Mouse (Mus musculus) embryonic facial prominence, embryonic 13.5 days (tissue): Measurements from ENCODE around the gene Bbs9. TPM values are rescaled to one million over a fixed set of nuclear protein-coding genes. Genes with fewer than 3 reads are reported as not detected.

Source experiments
- ATAC-seq: fragments of 200-750 bp; cut with Nextera tagmentation; 2 replicates; pipeline ENCODE4 v1.8.0; 2017; ENCODE audit warnings: low read depth; ENCODE audit not compliant: insufficient number of reproducible peaks, insufficient read depth, low FRiP score, low TSS enrichment
- H3K27ac ChIP-seq: fragments of 300-500 bp; sonication (generic); 2 replicates; pipeline ENCODE4 v1.5.1; 2015; ENCODE audit warnings: moderate library complexity, mild to moderate bottlenecking, inconsistent platforms
- H3K27me3 ChIP-seq: fragments of 300-500 bp; sonication (generic); 2 replicates; pipeline ENCODE4 v1.6.1; 2015; ENCODE audit warnings: mild to moderate bottlenecking, inconsistent platforms
- H3K36me3 ChIP-seq: fragments of 300-500 bp; sonication (generic); 2 replicates; pipeline ENCODE4 v1.6.1; 2015; ENCODE audit warnings: mild to moderate bottlenecking, inconsistent platforms
- H3K4me1 ChIP-seq: fragments of 300-500 bp; sonication (generic); 2 replicates; pipeline ENCODE4 v1.6.1; 2015; ENCODE audit warnings: inconsistent platforms
- H3K4me2 ChIP-seq: fragments of 300-500 bp; sonication (generic); 2 replicates; pipeline ENCODE4 v1.6.1; 2015; ENCODE audit warnings: moderate library complexity, mild to moderate bottlenecking, inconsistent platforms
- H3K4me3 ChIP-seq: fragments of 300-500 bp; sonication (generic); 2 replicates; pipeline ENCODE4 v1.5.1; 2015; ENCODE audit warnings: mild to moderate bottlenecking, inconsistent platforms
- H3K9ac ChIP-seq: fragments of 300-500 bp; sonication (generic); 2 replicates; pipeline ENCODE4 v1.6.1; 2015; ENCODE audit warnings: mild to moderate bottlenecking, inconsistent platforms
- H3K9me3 ChIP-seq: fragments of 300-500 bp; sonication (generic); 2 replicates; pipeline ENCODE4 v1.6.1; 2016; ENCODE audit warnings: inconsistent platforms
- WGBS: fragments of 180-500 bp; shearing (Covaris S2); methylation state at CpG from one replicate; pipeline ENCODE4 v1.1.7; 2015; ENCODE audit warnings: mixed read lengths; 5-methylcytosine and 5-hydroxymethylcytosine counted together
- polyA plus RNA-seq: library from polyadenylated mRNA; unstranded; fragments of >200 nt; fragmentation: Nextera tagmentation; extraction: Ambion mirVana; gene quantifications from 2 replicates; pipeline ENCODE4 v1.2.1, GENCODE M21; 2015

Gene Bbs9
- polyA plus RNA-seq, 1 experiment from 2014 or later = 13.8 TPM

DNA sequence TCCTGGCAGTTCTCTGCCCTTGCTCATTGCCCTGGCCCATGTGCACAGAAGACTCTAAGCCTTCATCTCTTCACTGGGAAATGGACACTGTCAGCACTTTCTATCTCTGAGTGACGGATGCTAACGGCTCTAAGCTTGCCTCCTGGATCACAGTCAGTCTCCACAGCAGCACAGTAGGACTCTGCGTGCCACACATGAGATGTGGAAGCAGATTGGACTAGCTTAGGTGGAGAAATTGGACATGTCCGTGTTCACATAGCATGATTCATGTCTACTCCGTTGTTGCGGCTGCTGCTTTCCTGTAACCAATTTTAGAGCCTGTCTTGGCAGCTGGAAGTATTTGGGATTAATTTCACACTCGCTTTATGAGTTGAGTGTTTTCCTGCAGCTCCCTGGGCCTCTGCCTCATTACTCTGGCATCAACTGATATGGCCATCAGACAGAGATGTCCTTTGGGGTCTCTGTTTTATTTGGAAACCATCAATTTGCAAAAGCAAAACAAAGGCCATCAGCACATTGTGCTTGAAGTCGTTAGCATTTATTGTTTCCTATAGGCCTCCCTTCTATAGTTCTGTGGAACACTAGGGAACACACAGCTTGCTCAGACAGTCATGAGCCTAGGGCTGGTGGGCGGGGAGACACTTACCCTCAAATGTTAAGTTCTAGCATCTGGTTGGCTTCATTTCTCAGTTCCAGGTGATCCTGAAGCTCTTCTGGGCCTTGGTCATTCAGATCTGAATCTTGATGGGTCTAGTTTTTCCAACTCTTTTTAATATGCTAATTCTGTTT lies 314.1 kb downstream of the Bbs9 start:
- 55% methylated on average over 9 of the region's 9 CpGs for WGBS
- H3K27ac ChIP-seq = no peak overlapping the region

DNA sequence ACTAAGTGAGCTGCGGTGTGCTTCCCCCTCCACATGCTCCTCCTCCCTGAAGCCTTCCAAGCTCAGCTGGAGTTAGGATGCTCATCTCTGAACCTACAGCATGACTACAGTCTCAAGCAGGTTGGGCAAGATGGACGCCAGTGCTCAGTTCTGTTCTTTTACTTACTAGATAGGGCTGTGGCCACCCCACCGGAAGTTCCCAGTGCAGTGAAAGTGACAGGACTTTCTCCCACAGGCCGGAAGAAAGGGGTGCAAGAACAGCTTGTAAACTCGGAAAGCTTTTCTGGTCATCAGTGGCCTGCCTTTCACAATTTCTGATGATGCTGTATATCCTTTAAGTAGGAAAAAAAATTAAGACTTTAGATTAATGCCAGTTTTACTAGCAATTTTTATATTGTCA lies 315.7 kb downstream of the Bbs9 start:
- ATAC-seq = no peak
- H3K9me3 ChIP-seq = no peaks in the 10 kb centered on the region
- H3K9ac ChIP-seq = no peak overlapping the region
- peaks cover 8% of the 10 kb centered on the region for H3K27me3 ChIP-seq
- H3K4me2 ChIP-seq = no peak overlapping the region
- peaks cover 33% of the 10 kb centered on the region for H3K4me1 ChIP-seq
- 89% methylated on average over 5 of the region's 5 CpGs for WGBS
- no peaks in the 10 kb centered on the region for H3K36me3 ChIP-seq
- H3K4me3 ChIP-seq = no peak overlapping the region
- no peak overlapping the region for H3K27ac ChIP-seq

More for the DNA sequence above, 314.1 kb downstream of the Bbs9 start:
- ATAC-seq = no peak
- Histone ChIP-seq H3K9ac (no peak overlapping the region), H3K4me2 (no peak overlapping the region), H3K9me3 (no peaks in the 10 kb centered on the region), H3K4me1 (peaks cover 33% of the 10 kb centered on the region), H3K27me3 (peaks cover 10% of the 10 kb centered on the region), H3K36me3 (no peaks in the 10 kb centered on the region), H3K4me3 (no peak overlapping the region)

DNA sequence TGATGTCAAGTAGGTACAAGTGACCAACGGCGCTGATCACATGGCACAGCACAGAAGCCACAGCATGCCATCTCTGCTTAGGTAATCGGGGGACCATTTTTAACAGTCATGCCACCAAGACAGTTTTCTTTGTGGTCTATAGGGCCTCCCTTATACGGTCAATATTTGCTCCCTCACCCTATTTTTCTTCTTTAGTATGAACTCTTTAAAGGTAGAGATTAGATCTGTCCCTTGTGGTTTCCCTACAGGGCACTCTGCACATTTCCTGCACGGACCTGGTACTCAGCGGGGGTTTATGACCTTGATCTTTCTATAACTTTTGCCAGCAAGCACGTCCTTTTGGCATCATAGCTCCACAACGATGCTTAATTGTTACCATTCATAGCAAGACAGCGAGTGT lies 316.2 kb downstream of the Bbs9 start:
- no peak overlapping the region for H3K9ac ChIP-seq
- H3K4me2 ChIP-seq = no peak overlapping the region
- H3K9me3 ChIP-seq = no peaks in the 10 kb centered on the region
- H3K4me3 ChIP-seq = no peak overlapping the region
- peaks cover 33% of the 10 kb centered on the region for H3K4me1 ChIP-seq
- 53% methylated on average over 9 of the region's 9 CpGs for WGBS
- H3K27ac ChIP-seq = no peak overlapping the region
- ATAC-seq = no peak
- peaks cover 8% of the 10 kb centered on the region for H3K27me3 ChIP-seq
- no peaks in the 10 kb centered on the region for H3K36me3 ChIP-seq

DNA sequence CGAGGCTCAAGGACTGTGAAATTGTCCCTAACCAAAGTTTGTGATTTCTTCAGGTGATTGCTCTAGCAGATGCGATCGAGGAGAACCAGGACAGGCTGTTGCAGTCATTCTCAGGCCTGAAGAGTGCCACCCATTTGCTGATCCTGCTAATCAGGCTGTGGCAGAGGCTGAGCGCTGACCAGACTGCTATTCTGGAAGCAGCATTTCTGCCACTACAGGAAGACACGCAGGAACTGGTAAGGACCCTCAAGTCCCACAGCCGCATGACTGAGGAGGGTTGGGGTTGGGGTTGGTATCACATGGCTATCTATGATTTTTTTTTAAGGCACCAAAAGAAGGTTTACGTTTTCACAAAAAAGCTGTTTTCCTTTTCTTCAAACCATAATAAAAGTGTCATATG lies 318.2 kb downstream of the Bbs9 start:
- ATAC-seq = no peak
- H3K36me3 ChIP-seq = no peaks in the 10 kb centered on the region
- no peak overlapping the region for H3K27ac ChIP-seq
- H3K9ac ChIP-seq = no peak overlapping the region
- H3K4me2 ChIP-seq = no peak overlapping the region
- no peak overlapping the region for H3K4me3 ChIP-seq
- no peaks in the 10 kb centered on the region for H3K9me3 ChIP-seq
- H3K27me3 ChIP-seq = peaks cover 8% of the 10 kb centered on the region
- WGBS = 72% methylated on average over 7 of the region's 7 CpGs
- peaks cover 37% of the 10 kb centered on the region for H3K4me1 ChIP-seq

DNA sequence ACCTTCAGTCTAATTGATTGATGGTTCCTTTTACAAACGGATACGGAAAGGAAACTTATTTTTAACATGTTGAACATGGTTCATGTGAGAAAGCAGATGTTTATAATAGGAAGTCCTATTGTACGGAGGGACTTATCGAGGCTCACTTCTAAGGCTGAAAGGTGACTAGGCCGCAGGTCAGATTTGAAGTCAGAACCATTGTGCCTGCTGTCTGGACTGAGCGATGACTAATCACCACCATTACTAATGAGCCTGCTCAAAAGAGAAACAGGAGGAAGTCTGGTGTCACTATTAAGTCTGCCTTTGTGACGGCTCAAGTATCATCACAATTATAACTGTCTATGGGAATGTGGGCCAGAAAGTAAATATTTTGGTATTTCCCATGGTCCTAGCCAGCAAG lies 325.2 kb downstream of the Bbs9 start:
- no peak overlapping the region for H3K4me2 ChIP-seq
- no peak overlapping the region for H3K27ac ChIP-seq
- H3K9ac ChIP-seq = no peak overlapping the region
- WGBS = 54% methylated on average over 7 of the region's 7 CpGs
- ATAC-seq = no peak
- no peaks in the 10 kb centered on the region for H3K9me3 ChIP-seq
- no peaks in the 10 kb centered on the region for H3K27me3 ChIP-seq
- no peaks in the 10 kb centered on the region for H3K36me3 ChIP-seq
- H3K4me1 ChIP-seq = 0 out of 2 replicates have a peak, but pooled peaks cover 4% of the 10 kb centered on the region
- H3K4me3 ChIP-seq = no peak overlapping the region

DNA sequence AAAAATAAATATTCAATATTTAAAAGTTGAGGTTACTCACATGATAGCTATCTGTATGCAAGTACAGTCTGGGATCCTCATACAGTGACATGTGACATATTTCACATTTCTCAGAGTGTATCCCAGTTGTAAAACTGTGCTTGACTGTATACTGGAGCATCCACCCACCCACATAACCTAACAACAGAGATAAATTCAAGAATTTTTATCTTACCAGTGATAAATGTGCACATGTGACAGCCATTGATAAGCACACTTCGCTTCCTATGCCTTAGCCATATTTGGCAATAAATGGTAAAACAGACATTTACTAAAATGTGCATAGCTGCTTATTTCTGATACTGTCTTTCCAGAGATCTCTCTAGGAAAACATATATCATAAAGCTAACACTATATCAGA lies 330.5 kb downstream of the Bbs9 start:
- Histone ChIP-seq H3K4me2 (no peak overlapping the region), H3K9ac (no peak overlapping the region), H3K36me3 (no peaks in the 10 kb centered on the region), H3K9me3 (no peaks in the 10 kb centered on the region), H3K4me3 (no peak overlapping the region), H3K4me1 (no peaks in the 10 kb centered on the region), H3K27ac (no peak overlapping the region), H3K27me3 (no peaks in the 10 kb centered on the region)
- 93% methylated on average over 1 of the region's 1 CpGs for WGBS
- ATAC-seq = no peak

DNA sequence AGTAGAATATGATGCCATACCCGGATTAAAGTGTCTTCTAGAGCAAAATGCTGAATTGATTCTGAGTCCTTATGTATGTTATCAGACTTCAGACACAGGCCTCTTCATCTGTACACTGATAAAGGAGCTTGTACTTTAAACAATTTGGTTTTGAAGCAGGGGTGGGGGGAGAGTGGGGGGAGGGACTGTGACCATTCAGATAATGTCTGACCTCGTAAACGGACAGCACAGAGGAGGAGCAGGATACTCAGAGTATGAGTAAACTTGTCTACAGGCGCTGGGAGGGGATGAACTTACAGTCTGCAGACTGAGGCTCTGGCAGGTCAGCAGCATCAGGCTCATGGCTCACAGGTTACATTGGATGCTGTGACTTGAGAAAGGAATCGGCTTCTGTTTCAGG lies 331.0 kb downstream of the Bbs9 start:
- H3K4me1 ChIP-seq = no peaks in the 10 kb centered on the region
- no peak overlapping the region for H3K9ac ChIP-seq
- ATAC-seq = no peak
- 74% methylated on average over 5 of the region's 5 CpGs for WGBS
- no peak overlapping the region for H3K4me3 ChIP-seq
- no peaks in the 10 kb centered on the region for H3K27me3 ChIP-seq
- no peaks in the 10 kb centered on the region for H3K36me3 ChIP-seq
- H3K27ac ChIP-seq = no peak overlapping the region
- H3K4me2 ChIP-seq = no peak overlapping the region
- no peaks in the 10 kb centered on the region for H3K9me3 ChIP-seq

DNA sequence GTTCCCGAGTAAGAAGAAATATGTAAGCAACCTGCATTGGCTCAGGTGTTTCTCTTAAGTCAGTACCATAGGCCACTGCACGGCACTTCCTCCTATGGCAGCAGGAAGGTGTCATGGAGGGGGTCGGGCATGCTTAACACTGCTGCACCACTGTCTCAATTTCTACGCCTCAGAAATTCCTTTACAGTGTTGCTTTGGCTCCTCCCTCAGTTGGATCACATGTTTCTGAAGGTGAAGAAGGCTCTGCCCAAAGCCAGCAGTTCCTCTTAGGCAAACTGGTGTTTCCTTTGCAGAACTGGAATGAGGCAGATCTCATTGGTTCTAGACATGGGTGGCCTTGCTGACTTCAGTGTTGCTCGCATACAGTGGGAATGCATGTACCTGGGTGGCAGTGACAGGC lies 332.2 kb downstream of the Bbs9 start:
- no peaks in the 10 kb centered on the region for H3K9me3 ChIP-seq
- no peak overlapping the region for H3K4me3 ChIP-seq
- ATAC-seq = no peak
- peaks cover 7% of the 10 kb centered on the region for H3K4me1 ChIP-seq
- no peaks in the 10 kb centered on the region for H3K27me3 ChIP-seq
- no peak overlapping the region for H3K9ac ChIP-seq
- H3K4me2 ChIP-seq = no peak overlapping the region
- H3K36me3 ChIP-seq = no peaks in the 10 kb centered on the region
- WGBS = 77% methylated on average over 5 of the region's 5 CpGs
- no peak overlapping the region for H3K27ac ChIP-seq

DNA sequence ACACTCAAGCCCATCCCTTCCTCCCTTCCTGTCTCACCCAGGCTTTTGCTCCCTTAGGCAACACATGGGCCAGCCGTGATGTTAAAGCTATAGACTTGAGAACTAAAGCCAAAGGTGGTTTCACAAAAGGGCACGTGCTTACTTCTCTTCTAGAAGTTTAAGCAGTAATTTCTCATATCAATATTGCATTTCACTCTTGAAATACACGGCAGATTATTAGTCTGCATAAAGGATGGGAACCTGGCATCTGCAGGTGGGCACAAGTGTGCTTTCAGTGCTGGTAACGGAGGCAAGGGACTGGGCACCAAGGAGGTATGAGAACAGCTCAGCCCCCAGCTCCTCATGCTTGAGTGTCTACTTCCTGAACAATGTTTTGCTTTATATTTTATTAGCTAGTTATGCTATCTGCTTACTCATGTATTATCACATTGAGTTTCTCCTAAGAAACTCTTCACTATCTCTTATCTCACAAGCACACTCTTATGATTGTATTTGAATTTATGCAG lies 334.2 kb downstream of the Bbs9 start:
- H3K9me3 ChIP-seq = no peaks in the 10 kb centered on the region
- WGBS = 85% methylated on average over 4 of the region's 4 CpGs
- H3K27me3 ChIP-seq = no peaks in the 10 kb centered on the region
- ATAC-seq = no peak
- H3K4me3 ChIP-seq = no peak overlapping the region
- H3K4me1 ChIP-seq = peaks cover 14% of the 10 kb centered on the region
- H3K27ac ChIP-seq = no peak overlapping the region
- H3K4me2 ChIP-seq = no peak overlapping the region
- H3K9ac ChIP-seq = no peak overlapping the region
- no peaks in the 10 kb centered on the region for H3K36me3 ChIP-seq

DNA sequence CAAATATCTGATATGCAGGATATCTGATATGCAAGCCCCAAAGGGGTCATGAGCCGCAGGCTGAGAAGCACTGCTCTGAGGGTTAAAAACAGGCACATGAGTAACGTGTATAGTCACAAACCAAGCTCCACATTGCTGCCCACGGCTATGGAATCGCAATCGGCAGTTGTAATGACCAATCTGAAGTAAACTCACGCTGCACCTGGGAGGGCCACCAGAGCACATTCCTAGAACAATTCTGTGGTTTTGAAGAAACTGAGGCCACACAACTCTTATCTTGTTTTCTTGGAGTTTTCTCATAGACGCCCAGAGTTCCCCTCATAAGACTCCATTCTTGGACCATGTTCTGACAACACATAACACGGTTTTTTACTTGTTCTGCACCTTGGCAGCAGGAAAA lies 334.9 kb downstream of the Bbs9 start:
- Histone ChIP-seq H3K4me1 (peaks cover 21% of the 10 kb centered on the region), H3K4me2 (no peak overlapping the region), H3K27ac (no peak overlapping the region), H3K27me3 (no peaks in the 10 kb centered on the region), H3K4me3 (no peak overlapping the region), H3K9ac (no peak overlapping the region), H3K9me3 (no peaks in the 10 kb centered on the region), H3K36me3 (no peaks in the 10 kb centered on the region)
- 82% methylated on average over 8 of the region's 8 CpGs for WGBS
- ATAC-seq = no peak

DNA sequence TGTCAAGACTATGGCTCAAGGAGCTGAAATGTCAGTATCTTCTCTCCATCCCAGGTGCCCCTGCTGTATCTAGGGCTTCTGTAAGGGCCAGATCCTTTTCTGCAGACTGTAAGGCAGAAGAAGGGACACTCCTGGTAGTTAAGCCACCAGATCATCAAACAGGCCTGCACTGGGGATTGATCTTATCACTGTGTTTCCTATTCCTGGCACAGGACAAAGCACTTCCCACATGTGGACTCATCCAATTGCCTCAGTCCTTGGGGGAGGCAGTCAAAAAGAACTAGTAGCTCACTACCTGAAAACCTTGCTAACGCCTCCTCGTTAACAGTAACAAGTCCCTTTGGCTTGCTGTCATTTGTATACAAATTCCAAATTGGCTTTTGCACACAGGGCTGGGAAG lies 336.4 kb downstream of the Bbs9 start:
- 84% methylated on average over 2 of the region's 2 CpGs for WGBS
- Histone ChIP-seq H3K9me3 (no peaks in the 10 kb centered on the region), H3K9ac (no peak overlapping the region), H3K4me1 (peaks cover 22% of the 10 kb centered on the region), H3K27ac (no peak overlapping the region), H3K4me3 (no peak overlapping the region), H3K27me3 (no peaks in the 10 kb centered on the region), H3K4me2 (no peak overlapping the region), H3K36me3 (no peaks in the 10 kb centered on the region)
- ATAC-seq = no peak

DNA sequence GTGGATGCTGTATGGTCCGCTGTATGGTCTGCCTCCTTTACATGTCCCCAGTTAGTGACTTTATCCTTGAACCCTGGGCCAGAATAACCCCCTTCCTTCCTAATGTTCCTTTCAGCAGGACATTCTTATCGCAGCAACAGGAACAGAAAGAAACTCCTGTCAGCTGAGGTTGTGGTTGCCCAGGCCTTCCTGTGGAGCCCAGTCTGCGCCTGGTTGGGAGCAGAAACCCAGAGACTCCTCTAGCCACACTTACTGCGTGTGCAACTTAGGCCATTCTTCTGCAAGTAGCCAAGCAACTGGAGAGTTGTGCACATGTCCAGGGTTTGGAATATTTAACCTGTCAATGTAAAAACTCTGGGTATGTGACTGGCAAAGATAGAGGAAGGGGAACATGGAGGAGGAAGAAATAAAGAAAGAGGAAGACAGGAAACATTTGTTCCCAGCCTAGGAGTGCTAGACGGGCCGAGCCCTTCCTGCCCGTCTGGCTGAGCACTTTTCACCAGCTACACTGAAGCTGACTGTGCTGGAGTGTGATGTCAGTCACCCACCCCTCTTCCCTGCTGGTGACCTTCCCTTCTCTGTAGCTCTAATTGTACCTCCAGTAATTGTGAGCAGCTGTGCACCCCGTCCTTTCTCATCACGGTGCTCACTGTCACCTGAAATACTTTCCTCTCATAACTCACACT lies 339.0 kb downstream of the Bbs9 start:
- H3K9me3 ChIP-seq = no peaks in the 10 kb centered on the region
- H3K27ac ChIP-seq = no peak overlapping the region
- no peaks in the 10 kb centered on the region for H3K27me3 ChIP-seq
- no peak overlapping the region for H3K4me2 ChIP-seq
- peaks cover 22% of the 10 kb centered on the region for H3K4me1 ChIP-seq
- no peak overlapping the region for H3K9ac ChIP-seq
- H3K36me3 ChIP-seq = no peaks in the 10 kb centered on the region
- WGBS = 45% methylated on average over 9 of the region's 9 CpGs
- no peak for ATAC-seq
- H3K4me3 ChIP-seq = no peak overlapping the region
